Mouse (Mus musculus): ENCODE data around the gene Csn1s2b. TPM values are rescaled to one million over a fixed set of nuclear protein-coding genes. Genes with fewer than 3 reads are reported as not detected.
"Not testable (repeated sequence)": the region's sequence is repeated elsewhere in the genome, so short reads cannot be mapped to it uniquely, and the experiment has no call there.

Gene Csn1s2b
- not detected in 2 replicates for polyA plus RNA-seq (2015; fragmentation: Nextera tagmentation; extraction: Ambion mirVana)

GRCm38 (mm10) chr5:87807782-87808181, at the start of gene Csn1s2b:
TSS of gene Csn1s2b (plus strand) at chr5:87808082.
- Histone ChIP-seq H3K4me3 (no peak within 1 kb of the TSS), H3K4me1 (replicated peaks) (no peaks in the 10 kb centered on the region), H3K9ac (no peak within 1 kb of the TSS), H3K9me3 (no peaks in the 10 kb centered on the region), H3K4me2 (no peak within 1 kb of the TSS), H3K36me3 (no peaks in the 10 kb centered on the region), H3K27ac (replicated peaks) (no peak within 1 kb of the TSS), H3K27me3 (no peaks in the 10 kb centered on the region)
- ATAC-seq (ENCODE audit: low FRiP score, low read depth), result no peak
- WGBS, result 80% methylated on average over 2 of the region's 2 CpGs

- Histone ChIP-seq H3K4me1 (replicated peaks) (no peaks in the 10 kb centered on the region), H3K36me3 (no peaks in the 10 kb centered on the region), H3K4me2 (no peak overlapping the region), H3K9me3 (no peaks in the 10 kb centered on the region), H3K27me3 (no peaks in the 10 kb centered on the region), H3K4me3 (no peak overlapping the region), H3K9ac (no peak overlapping the region), H3K27ac (replicated peaks) (no peak overlapping the region)
- WGBS, result 89% methylated on average over 3 of the region's 3 CpGs
- no peak for ATAC-seq (ENCODE audit: low FRiP score, low read depth)
Observed at GRCm38 (mm10) chr5:87764546-87764945, 43.3 kb upstream of the Csn1s2b start.

DNA sequence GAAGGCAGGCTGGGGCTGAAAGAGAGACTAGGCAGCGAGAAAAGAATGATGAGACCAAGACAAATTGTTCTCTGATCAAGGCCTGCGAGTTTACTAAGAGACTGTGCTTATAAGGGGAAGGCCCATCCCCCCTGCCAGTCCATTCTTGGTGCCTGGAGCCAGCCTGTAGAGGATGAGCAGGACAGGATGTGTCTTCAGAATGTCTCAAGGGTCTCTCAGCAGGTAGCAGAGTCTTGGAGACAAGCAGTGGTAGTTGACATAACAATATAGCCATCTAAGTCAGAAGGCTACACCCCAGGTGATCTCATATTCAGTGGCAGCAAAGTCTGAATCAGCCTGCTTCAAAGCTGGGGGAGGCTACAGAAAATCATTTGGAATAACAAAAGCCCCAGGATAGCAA, 35.7 kb upstream of the Csn1s2b start:
- not testable (repeated sequence) for ATAC-seq (ENCODE audit: low FRiP score, low read depth); H3K36me3 ChIP-seq; H3K27me3 ChIP-seq; H3K4me2 ChIP-seq; H3K4me1 ChIP-seq (replicated peaks); H3K9me3 ChIP-seq; H3K9ac ChIP-seq; H3K4me3 ChIP-seq; H3K27ac ChIP-seq (replicated peaks)
- 42% methylated on average over 2 of the region's 2 CpGs for WGBS

- H3K36me3 ChIP-seq, result no peaks in the 10 kb centered on the region
- H3K4me3 ChIP-seq, result no peak within 1 kb of the TSS
- no peak within 1 kb of the TSS for H3K9ac ChIP-seq
- no peaks in the 10 kb centered on the region for H3K9me3 ChIP-seq
- no peaks in the 10 kb centered on the region for H3K4me1 ChIP-seq (replicated peaks)
- no peaks in the 10 kb centered on the region for H3K27me3 ChIP-seq
- H3K4me2 ChIP-seq, result no peak within 1 kb of the TSS
- H3K27ac ChIP-seq (replicated peaks), result no peak within 1 kb of the TSS
- WGBS, result 87% methylated on average over 1 of the region's 1 CpGs
- ATAC-seq (ENCODE audit: low FRiP score, low read depth), result no peak
Observed at GRCm38 (mm10) chr5:87774267-87774666, 33.6 kb upstream of the Csn1s2b start, which contains the start of gene Csn1s2a. TSS of gene Csn1s2a (plus strand) at chr5:87774567.

GRCm38 (mm10) chr5:87782731-87783130, 25.2 kb upstream of the Csn1s2b start:
- no peak overlapping the region for H3K4me2 ChIP-seq
- H3K36me3 ChIP-seq, result no peaks in the 10 kb centered on the region
- no peak for ATAC-seq (ENCODE audit: low FRiP score, low read depth)
- no peak overlapping the region for H3K4me3 ChIP-seq
- H3K27me3 ChIP-seq, result no peaks in the 10 kb centered on the region
- H3K9ac ChIP-seq, result no peak overlapping the region
- H3K4me1 ChIP-seq (replicated peaks), result no peaks in the 10 kb centered on the region
- H3K27ac ChIP-seq (replicated peaks), result no peak overlapping the region
- no peaks in the 10 kb centered on the region for H3K9me3 ChIP-seq
- 62% methylated on average over 4 of the region's 4 CpGs for WGBS

GRCm38 (mm10) chr5:87809253-87809652, 1.4 kb downstream of the Csn1s2b start:
- H3K4me3 ChIP-seq, result no peak overlapping the region
- 63% methylated on average over 2 of the region's 2 CpGs for WGBS

DNA sequence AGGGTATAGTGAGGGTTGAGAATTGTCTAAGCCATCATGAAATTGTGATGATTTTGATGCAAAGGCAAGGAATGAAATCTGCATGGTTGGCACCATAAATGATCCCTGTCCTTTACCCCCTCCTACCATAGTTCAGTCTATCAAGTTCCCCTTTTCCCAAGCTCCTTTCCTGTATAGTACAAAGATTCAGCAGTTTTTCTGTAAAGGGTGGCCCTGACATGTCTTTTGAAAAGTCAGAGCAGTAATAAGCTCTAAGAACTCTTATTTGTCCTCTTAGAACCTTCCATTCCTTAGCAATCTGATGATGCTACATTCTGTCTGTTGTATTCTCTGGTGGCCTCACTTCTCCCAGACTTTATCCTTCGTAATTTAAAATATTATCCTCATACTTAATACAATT, 17.5 kb downstream of the Csn1s2b start, which contains the start of gene Prr27:
Gene Prr27, plus strand, starts transcription at position 301 of the 400 bp plus-strand sequence.
- Histone ChIP-seq H3K36me3 (no peaks in the 10 kb centered on the region), H3K27ac (replicated peaks) (no peak within 1 kb of the TSS), H3K9ac (no peak within 1 kb of the TSS), H3K4me3 (no peak within 1 kb of the TSS), H3K27me3 (no peaks in the 10 kb centered on the region), H3K4me2 (no peak within 1 kb of the TSS), H3K9me3 (no peaks in the 10 kb centered on the region), H3K4me1 (replicated peaks) (no peaks in the 10 kb centered on the region)
- ATAC-seq (ENCODE audit: low FRiP score, low read depth), result no peak
- WGBS, result 72% methylated on average over 1 of the region's 1 CpGs

More at GRCm38 (mm10) chr5:87809253-87809652, 1.4 kb downstream of the Csn1s2b start:
- Histone ChIP-seq H3K4me2 (no peak overlapping the region), H3K27me3 (no peaks in the 10 kb centered on the region), H3K27ac (replicated peaks) (no peak overlapping the region), H3K9me3 (no peaks in the 10 kb centered on the region), H3K9ac (no peak overlapping the region), H3K36me3 (no peaks in the 10 kb centered on the region), H3K4me1 (replicated peaks) (no peaks in the 10 kb centered on the region)
- no peak for ATAC-seq (ENCODE audit: low FRiP score, low read depth)

DNA sequence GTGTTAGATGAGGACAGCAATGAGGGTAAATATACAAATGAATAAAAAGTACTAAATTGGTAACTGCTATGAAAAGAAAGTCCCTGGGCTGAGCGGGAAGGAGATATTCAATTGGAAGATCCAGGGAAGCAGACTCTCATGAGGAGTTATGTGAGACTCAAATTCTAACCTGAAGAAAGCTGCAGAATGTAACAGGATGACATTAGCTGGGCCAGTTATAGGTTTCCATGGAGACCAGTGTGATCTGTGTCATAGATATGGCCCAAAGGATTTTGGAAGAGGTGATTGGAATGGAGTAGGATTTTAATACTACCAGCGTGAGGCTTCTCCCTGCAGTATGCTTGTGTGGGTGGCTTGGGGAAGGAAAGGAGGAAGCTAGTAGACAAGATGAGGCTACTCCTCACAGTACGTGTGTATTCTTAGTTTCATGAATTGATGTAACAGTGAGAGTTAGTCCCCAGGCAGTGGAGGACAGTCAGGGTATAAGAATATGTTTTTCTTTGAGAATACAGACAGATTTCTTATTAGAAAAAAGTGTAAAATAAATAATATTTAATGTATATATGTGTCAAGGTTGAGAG, 47.3 kb downstream of the Csn1s2b start:
- H3K9ac ChIP-seq, result no peak overlapping the region
- no peak overlapping the region for H3K4me2 ChIP-seq
- 80% methylated on average over 3 of the region's 3 CpGs for WGBS
- no peaks in the 10 kb centered on the region for H3K4me1 ChIP-seq (replicated peaks)
- H3K27ac ChIP-seq (replicated peaks), result no peak overlapping the region
- 0 out of 2 replicates have a peak, but pooled peaks have one; percentile 42 for ATAC-seq (ENCODE audit: low FRiP score, low read depth)
- H3K9me3 ChIP-seq, result no peaks in the 10 kb centered on the region
- no peaks in the 10 kb centered on the region for H3K27me3 ChIP-seq
- H3K36me3 ChIP-seq, result no peaks in the 10 kb centered on the region
- H3K4me3 ChIP-seq, result no peak overlapping the region

GRCm38 (mm10) chr5:87870084-87870483, 62.2 kb downstream of the Csn1s2b start:
- Histone ChIP-seq H3K9me3 (no peaks in the 10 kb centered on the region), H3K4me1 (replicated peaks) (no peaks in the 10 kb centered on the region), H3K36me3 (no peaks in the 10 kb centered on the region), H3K27ac (replicated peaks) (no peak overlapping the region), H3K9ac (no peak overlapping the region), H3K4me2 (no peak overlapping the region), H3K4me3 (no peak overlapping the region), H3K27me3 (no peaks in the 10 kb centered on the region)
- 53% methylated on average over 2 of the region's 2 CpGs for WGBS
- no peak; the same call in 1 of the 2 replicates for ATAC-seq (ENCODE audit: low FRiP score, low read depth)

DNA sequence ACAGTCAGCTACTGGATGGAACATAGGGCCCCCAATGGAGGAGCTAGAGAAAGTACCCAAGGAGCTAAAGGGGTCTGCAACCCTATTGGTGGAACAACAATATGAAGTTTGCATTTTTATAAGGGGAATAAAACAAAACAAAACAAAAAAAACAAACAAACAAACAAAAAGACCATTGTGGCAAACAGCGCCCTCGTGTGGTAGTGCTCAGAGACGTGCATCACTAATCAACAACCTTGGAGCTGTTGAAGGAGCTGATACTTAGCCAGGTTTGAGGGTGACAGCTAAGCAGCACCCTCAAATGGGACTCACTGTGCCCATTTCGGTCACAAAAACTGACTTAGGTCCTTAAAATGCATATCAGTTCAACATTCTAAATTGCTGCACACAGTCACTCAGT, 63.5 kb downstream of the Csn1s2b start:
- Histone ChIP-seq H3K9ac (no peak overlapping the region), H3K4me1 (replicated peaks) (no peaks in the 10 kb centered on the region), H3K27me3 (no peaks in the 10 kb centered on the region), H3K9me3 (no peaks in the 10 kb centered on the region), H3K4me3 (no peak overlapping the region), H3K36me3 (no peaks in the 10 kb centered on the region), H3K4me2 (no peak overlapping the region), H3K27ac (replicated peaks) (no peak overlapping the region)
- 32% methylated on average over 4 of the region's 4 CpGs for WGBS
- no peak for ATAC-seq (ENCODE audit: low FRiP score, low read depth)

Other genes with a start within 250 kb of the Csn1s2b start
- not detected in 2 replicates for gene Sult1d1, start 239.1 kb upstream of the Csn1s2b start, polyA plus RNA-seq (2015; fragmentation: Nextera tagmentation; extraction: Ambion mirVana)
- gene Sult1e1, start 216.5 kb upstream of the Csn1s2b start, polyA plus RNA-seq (2015; fragmentation: Nextera tagmentation; extraction: Ambion mirVana), result not detected in 2 replicates
- gene Csn1s1, start 141.9 kb upstream of the Csn1s2b start, polyA plus RNA-seq (2015; fragmentation: Nextera tagmentation; extraction: Ambion mirVana), result not detected in 2 replicates
- gene Csn2, start 108.5 kb upstream of the Csn1s2b start, polyA plus RNA-seq (2015; fragmentation: Nextera tagmentation; extraction: Ambion mirVana), result not detected in 2 replicates
- not detected in 2 replicates for gene Csn1s2a, start 33.5 kb upstream of the Csn1s2b start, polyA plus RNA-seq (2015; fragmentation: Nextera tagmentation; extraction: Ambion mirVana)
- gene Prr27, start 17.6 kb downstream of the Csn1s2b start, polyA plus RNA-seq (2015; fragmentation: Nextera tagmentation; extraction: Ambion mirVana), result not detected in 2 replicates
- gene Odam, start 76.9 kb downstream of the Csn1s2b start, polyA plus RNA-seq (2015; fragmentation: Nextera tagmentation; extraction: Ambion mirVana), result not detected in 2 replicates
- not detected in 2 replicates for gene Csn3, start 117.5 kb downstream of the Csn1s2b start, polyA plus RNA-seq (2015; fragmentation: Nextera tagmentation; extraction: Ambion mirVana)
- gene 2310003L06Rik, start 161.4 kb downstream of the Csn1s2b start, polyA plus RNA-seq (2015; fragmentation: Nextera tagmentation; extraction: Ambion mirVana), result not detected in 2 replicates
- not detected in 2 replicates for gene Gm28434, start 161.4 kb downstream of the Csn1s2b start, polyA plus RNA-seq (2015; fragmentation: Nextera tagmentation; extraction: Ambion mirVana)
- not detected in 2 replicates for gene Cabs1, start 171.4 kb downstream of the Csn1s2b start, polyA plus RNA-seq (2015; fragmentation: Nextera tagmentation; extraction: Ambion mirVana)
- gene Smr3a, start 194.5 kb downstream of the Csn1s2b start, polyA plus RNA-seq (2015; fragmentation: Nextera tagmentation; extraction: Ambion mirVana), result not detected in 2 replicates

Data from hindbrain, embryonic 15.5 days (tissue).